Mouse (Mus musculus) heart, embryonic 16.5 days (tissue): ENCODE results near the gene Ccdc17. TPM values are rescaled to one million over a fixed set of nuclear protein-coding genes. Genes with fewer than 3 reads are reported as not detected.

ENCODE experiments used
- ATAC-seq: fragments of 200-750 bp; cut with Nextera tagmentation; replicated peaks from 2 replicates; pipeline ENCODE4 v1.8.0; 2017; ENCODE audit warnings: moderate number of reproducible peaks; ENCODE audit not compliant: insufficient read depth, low FRiP score; ENCODE audit errors: extremely low read depth
- H3K27ac ChIP-seq: fragments of 300-500 bp; sonication (generic); 2 replicates; pipeline ENCODE4 v1.5.1; 2014; ENCODE audit warnings: mild to moderate bottlenecking, low read length, control low read depth, moderate library complexity
- H3K27me3 ChIP-seq: fragments of 300-500 bp; sonication (generic); 2 replicates; pipeline ENCODE4 v1.6.1; 2014; ENCODE audit warnings: low read length, mixed read lengths; ENCODE audit not compliant: control insufficient read depth, insufficient read depth
- H3K36me3 ChIP-seq: fragments of 300-500 bp; sonication (generic); 2 replicates; pipeline ENCODE4 v1.6.1; 2014; ENCODE audit not compliant: control insufficient read depth, insufficient read depth
- H3K4me1 ChIP-seq: fragments of 300-500 bp; sonication (generic); 2 replicates; pipeline ENCODE4 v1.6.1; 2014; ENCODE audit warnings: low read length, mixed read lengths; ENCODE audit not compliant: control insufficient read depth, insufficient read depth
- H3K4me2 ChIP-seq: fragments of 300-500 bp; sonication (generic); 2 replicates; pipeline ENCODE4 v1.6.1; 2014; ENCODE audit warnings: low read depth, mild to moderate bottlenecking, control low read depth, low read length
- H3K4me3 ChIP-seq: fragments of 300-500 bp; sonication (generic); 2 replicates; pipeline ENCODE4 v1.5.1; 2014; ENCODE audit warnings: mild to moderate bottlenecking, control low read depth, low read length
- H3K9ac ChIP-seq: fragments of 300-500 bp; sonication (generic); 2 replicates; pipeline ENCODE4 v1.6.1; 2014; ENCODE audit warnings: low read length, control low read depth
- H3K9me3 ChIP-seq: fragments of 300-500 bp; sonication (generic); replicated peaks from 2 replicates; pipeline ENCODE4 v1.6.1; 2016; ENCODE audit warnings: low read length; ENCODE audit not compliant: control insufficient read depth
- WGBS: fragments of 180-500 bp; shearing (Covaris S2); extraction: QIAGEN DNeasy Blood & Tissue Kit; methylation state at CpG from one replicate; pipeline ENCODE4 v1.1.7; 2014; 5-methylcytosine and 5-hydroxymethylcytosine counted together
- polyA plus RNA-seq: library from polyadenylated mRNA; unstranded; fragments of >200 nt; fragmentation: Nextera tagmentation; extraction: Ambion mirVana; gene quantifications from 2 replicates; pipeline ENCODE4 v1.2.1, GENCODE M21; 2015

Gene Ccdc17
- polyA plus RNA-seq: 5.2 and 6.1 TPM in 2 replicates

DNA sequence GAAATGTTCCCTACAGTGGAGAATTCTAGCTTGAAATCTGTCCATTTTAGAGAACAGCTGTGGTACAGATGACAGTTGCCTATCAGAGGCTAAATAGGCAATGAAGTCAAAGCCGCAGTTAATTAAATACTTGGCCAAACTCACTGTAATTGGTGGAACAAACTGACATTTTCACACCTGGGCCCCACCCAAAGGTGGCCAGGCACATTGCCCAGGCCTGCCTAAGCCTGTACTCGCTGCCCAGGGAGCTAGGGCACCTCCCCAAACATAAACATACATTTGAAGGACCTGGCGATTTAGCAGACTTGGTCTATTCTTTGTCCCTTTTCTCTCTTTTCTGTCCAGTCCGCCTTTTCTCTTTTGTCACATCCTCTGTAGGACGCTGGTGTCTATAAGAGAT, at the start of gene Ccdc17:
Ccdc17 (plus strand) TSS at position 276 of the 400 bp plus-strand sequence.
- Histone ChIP-seq H3K27me3 (no peaks in the 10 kb centered on the region), H3K4me2 (peak within 1 kb of the TSS; percentile 96)
- WGBS: 18% methylated on average over 5 of the region's 5 CpGs

DNA sequence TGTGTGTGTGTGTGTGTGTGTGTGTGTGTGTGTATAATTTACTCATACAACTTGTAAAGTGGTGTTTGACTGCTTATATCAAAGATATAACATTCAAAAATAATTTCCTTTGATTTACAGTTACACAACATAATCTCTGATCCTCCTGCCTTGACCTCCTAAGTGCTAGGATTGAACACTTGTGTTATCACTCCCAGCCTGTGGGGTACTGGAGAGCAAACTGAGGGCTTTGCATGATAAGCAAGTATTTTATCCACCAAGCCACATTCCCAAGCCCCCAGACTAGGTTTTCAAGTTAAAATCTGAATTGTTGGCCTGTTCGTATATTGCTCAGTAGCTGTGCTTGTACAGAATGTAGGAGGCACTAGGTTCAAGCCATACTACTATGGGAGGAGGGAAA, 46.0 kb upstream of the Ccdc17 start:
- ATAC-seq: no peak
- 59% methylated on average over 1 of the region's 1 CpGs for WGBS
- H3K9ac ChIP-seq: no peak overlapping the region
- H3K27me3 ChIP-seq: no peaks in the 10 kb centered on the region
- H3K4me1 ChIP-seq: no peaks in the 10 kb centered on the region
- H3K9me3 ChIP-seq: no peaks in the 10 kb centered on the region
- H3K4me2 ChIP-seq: no peak overlapping the region
- H3K36me3 ChIP-seq: peaks cover 8% of the 10 kb centered on the region
- no peak overlapping the region for H3K27ac ChIP-seq
- H3K4me3 ChIP-seq: no peak overlapping the region

More for the DNA sequence above, at the start of gene Ccdc17:
- H3K4me3 ChIP-seq: peak within 1 kb of the TSS; percentile 89
- peaks cover 14% of the 10 kb centered on the region for H3K4me1 ChIP-seq
- ATAC-seq: no peak
- H3K9me3 ChIP-seq: no peaks in the 10 kb centered on the region
- H3K9ac ChIP-seq: peak within 1 kb of the TSS; percentile 85
- H3K36me3 ChIP-seq: peaks cover 25% of the 10 kb centered on the region
- H3K27ac ChIP-seq: peak within 1 kb of the TSS; percentile 88

DNA sequence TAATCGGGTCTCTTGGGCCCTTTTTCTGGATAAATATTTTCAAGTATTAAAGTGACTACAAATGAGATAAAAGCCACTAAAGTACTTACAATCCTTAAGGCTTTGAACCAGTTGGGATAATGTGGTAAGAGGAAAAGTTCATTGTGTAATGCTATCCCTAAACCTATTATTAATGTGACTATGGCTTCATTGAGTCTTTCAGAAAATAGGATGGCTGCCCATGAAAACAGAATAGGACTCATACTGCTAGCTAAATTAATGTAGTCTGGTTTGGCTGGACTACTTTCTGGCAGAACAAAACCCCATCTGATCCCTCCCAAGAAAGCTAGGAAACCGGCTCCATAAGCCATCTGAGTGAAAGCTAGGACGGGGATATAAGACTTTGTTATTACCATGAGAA, 43.4 kb upstream of the Ccdc17 start:
- ATAC-seq: no peak
- Histone ChIP-seq H3K27ac (no peak overlapping the region), H3K9ac (no peak overlapping the region), H3K4me2 (no peak overlapping the region), H3K4me3 (no peak overlapping the region), H3K36me3 (peaks cover 8% of the 10 kb centered on the region), H3K9me3 (no peaks in the 10 kb centered on the region), H3K4me1 (no peaks in the 10 kb centered on the region), H3K27me3 (no peaks in the 10 kb centered on the region)
- 85% methylated on average over 3 of the region's 3 CpGs for WGBS

DNA sequence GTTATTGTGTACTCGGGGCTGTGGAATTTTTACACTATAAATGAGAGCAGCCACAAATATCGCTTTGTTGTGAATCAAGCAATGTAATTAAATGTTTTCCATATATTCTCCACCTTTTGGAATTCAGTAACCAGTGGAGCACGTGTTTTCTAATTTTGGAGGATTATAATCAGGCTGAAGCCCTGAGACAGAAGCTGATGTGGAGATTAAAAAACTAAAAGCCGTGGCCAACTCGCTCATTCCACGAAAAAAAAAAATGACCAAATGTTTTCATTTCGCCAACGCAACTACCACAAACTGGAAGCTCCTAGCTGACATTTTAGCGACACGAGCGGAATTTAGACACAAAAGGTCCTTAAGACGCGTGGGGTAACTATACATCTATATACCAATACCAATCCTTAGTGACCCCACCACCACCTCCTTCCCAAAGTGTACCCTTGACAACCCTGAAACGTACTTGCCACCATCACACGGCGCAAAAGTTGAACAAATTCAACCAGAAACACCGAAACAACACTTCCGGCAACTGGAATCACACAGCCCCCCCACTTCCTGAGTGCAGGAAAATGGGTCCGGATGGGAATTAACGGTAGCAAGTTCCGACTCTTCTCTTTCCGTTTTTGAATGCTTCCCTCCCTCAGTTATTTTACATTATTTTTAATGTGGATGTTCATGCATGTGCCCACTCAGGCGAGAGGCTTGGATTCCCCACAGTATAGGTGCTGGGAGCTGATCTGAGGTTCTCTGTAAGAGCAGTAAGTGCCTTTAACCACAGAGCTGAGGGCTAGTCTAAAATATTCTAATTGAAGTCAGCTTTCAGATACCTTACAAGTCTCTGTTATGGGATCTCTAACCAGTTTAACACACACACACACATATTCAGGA, 40.8 kb upstream of the Ccdc17 start, which contains the start of gene Tmem69:
Tmem69 (minus strand) TSS at position 524 of the 888 bp plus-strand sequence.
- ATAC-seq: no peak
- Histone ChIP-seq H3K9ac (peak within 1 kb of the TSS; percentile 92), H3K27ac (peak within 1 kb of the TSS; percentile 98), H3K4me3 (peak within 1 kb of the TSS; percentile 87), H3K4me1 (peaks cover 7% of the 10 kb centered on the region; the same call in 1 of the 2 replicates), H3K36me3 (peaks cover 8% of the 10 kb centered on the region), H3K4me2 (peak within 1 kb of the TSS; percentile 68), H3K27me3 (no peaks in the 10 kb centered on the region), H3K9me3 (no peaks in the 10 kb centered on the region)
- WGBS: 3% methylated on average over 23 of the region's 23 CpGs

DNA sequence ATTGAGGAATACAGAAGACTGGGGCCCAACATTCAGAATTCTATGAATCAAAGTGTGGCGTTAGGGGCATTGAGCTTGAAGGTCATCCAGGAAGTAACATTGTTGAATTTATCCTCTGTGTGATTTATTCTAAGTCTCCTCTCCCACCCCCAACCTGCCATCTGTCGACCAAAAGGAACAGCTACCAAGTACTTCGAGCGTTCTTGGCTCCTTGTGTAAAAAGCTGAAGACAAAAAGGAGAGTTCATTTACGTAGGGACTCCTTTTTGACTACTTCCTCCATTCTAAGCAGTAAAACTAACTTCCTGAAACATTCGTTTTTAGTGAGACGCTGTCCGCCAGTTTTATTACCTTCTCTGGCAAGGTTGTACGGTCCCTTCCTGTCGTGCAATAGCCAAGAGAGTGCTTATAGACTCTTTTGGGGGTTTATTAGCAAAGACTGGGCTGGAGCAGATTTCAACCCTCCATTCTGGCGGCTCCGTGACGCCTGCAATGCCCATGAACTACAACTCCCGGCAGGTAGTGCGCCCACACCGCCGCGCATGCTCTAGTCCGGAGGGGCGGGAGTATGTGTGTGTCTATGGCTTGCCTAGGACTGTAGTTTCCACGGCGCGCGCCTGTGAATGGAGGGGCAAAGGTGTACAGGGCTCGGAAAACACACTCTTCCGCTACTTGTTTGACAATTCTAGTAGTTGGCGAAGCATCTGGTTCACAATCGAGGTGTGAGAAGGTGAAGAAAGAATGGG, 39.7 kb upstream of the Ccdc17 start:
- no peaks in the 10 kb centered on the region for H3K27me3 ChIP-seq
- peak overlapping the region; percentile 68 for H3K4me2 ChIP-seq
- H3K27ac ChIP-seq: peak overlapping the region; percentile 98
- peak overlapping the region; percentile 87 for H3K4me3 ChIP-seq
- H3K9me3 ChIP-seq: no peaks in the 10 kb centered on the region
- ATAC-seq: peak; percentile 94
- H3K9ac ChIP-seq: peak overlapping the region; percentile 92
- WGBS: under 1% methylated on average over 28 of the region's 28 CpGs
- peaks cover 8% of the 10 kb centered on the region for H3K36me3 ChIP-seq
- H3K4me1 ChIP-seq: peaks cover 7% of the 10 kb centered on the region; the same call in 1 of the 2 replicates

DNA sequence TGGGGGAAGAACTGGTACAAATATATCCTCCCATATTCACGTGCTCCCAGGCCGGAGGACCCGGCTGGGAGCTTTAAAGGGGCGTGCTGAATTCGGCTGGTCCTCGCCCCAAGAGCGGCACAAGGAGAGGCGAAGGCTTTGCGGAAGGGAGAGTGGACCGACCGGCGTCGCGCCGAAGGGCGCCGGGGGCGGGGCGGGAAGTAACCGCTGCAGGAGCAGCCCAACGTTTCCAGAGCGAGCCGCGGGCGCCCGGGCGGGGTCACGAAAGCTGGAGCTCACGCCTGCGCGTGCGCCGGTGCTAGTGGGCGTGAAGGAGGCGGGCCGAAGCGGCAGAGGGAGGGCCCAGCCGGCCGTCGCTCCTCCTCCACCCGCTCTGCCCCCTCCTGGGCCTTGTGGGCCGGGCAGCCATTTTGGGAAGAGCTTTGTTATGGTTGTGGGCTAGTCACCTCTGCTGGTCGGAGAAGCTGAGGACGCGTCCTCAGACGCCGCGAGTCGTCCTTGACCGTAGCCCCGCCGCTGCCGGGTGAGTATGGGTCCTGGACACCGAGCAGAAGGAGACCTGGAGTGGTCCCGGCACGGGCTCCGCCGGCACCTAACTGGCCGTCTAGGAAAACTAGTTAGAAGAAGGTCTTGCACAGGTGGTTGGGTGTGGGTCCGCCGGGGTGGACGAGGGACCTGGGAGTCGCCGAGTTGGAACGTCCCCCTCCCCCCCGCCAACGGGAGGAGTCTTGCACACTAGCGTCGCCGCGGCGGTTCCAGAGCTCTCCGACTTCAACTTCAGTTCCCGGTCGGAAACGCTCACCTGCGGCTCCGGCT, 38.9 kb upstream of the Ccdc17 start, which contains the start of gene Gpbp1l1:
Gpbp1l1 (plus strand) TSS at position 353 of the 816 bp plus-strand sequence.
- Histone ChIP-seq H3K9ac (peak within 1 kb of the TSS; percentile 94), H3K36me3 (peaks cover 6% of the 10 kb centered on the region), H3K4me3 (peak within 1 kb of the TSS; percentile 87), H3K4me2 (peak within 1 kb of the TSS; percentile 78), H3K9me3 (no peaks in the 10 kb centered on the region), H3K27ac (peak within 1 kb of the TSS; percentile 98), H3K4me1 (peaks cover 7% of the 10 kb centered on the region; the same call in 1 of the 2 replicates), H3K27me3 (no peaks in the 10 kb centered on the region)
- WGBS: under 1% methylated on average over 77 of the region's 78 CpGs
- ATAC-seq: peak; percentile 97

DNA sequence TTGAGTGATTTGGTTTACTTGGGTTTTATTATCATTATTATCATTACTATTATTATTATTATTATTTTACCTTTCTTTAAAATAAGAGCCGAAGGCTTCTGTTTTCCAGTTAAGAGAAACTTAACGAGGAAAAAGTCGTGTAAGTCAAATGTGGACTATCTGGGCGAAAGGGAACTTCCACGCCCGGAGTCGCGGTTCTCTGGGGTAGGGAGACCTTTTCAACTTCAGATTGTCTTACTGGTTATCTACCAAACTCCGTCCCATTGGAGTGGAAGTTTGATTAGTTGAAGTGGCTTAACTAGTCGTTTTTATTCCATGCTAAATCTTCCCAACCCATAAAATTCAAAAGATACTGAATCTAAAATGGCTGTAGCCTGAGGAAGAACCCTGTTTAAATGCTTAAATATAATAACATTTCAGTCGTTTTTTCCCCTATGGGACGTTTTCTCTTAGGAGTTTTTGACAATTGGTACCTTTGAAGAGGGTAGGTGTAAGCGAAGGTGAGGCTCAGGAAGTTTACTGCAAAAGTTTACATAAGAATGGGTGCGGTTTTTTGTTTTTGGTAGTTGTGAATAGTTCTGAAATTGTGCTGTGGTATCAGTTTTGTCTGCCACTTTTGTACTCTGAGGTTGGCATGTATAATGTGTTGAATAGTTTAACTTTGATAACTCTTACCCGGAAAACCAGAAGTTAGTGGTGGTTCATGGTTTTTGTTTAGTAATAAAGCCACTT, 38.1 kb upstream of the Ccdc17 start:
- peaks cover 7% of the 10 kb centered on the region; the same call in 1 of the 2 replicates for H3K4me1 ChIP-seq
- H3K4me3 ChIP-seq: peak overlapping the region; percentile 87
- no peaks in the 10 kb centered on the region for H3K9me3 ChIP-seq
- H3K27ac ChIP-seq: peak overlapping the region; percentile 95
- H3K4me2 ChIP-seq: peak overlapping the region; percentile 78
- H3K36me3 ChIP-seq: peaks cover 3% of the 10 kb centered on the region
- peak overlapping the region; percentile 94 for H3K9ac ChIP-seq
- ATAC-seq: no peak
- 2% methylated on average over 15 of the region's 15 CpGs for WGBS
- H3K27me3 ChIP-seq: no peaks in the 10 kb centered on the region

DNA sequence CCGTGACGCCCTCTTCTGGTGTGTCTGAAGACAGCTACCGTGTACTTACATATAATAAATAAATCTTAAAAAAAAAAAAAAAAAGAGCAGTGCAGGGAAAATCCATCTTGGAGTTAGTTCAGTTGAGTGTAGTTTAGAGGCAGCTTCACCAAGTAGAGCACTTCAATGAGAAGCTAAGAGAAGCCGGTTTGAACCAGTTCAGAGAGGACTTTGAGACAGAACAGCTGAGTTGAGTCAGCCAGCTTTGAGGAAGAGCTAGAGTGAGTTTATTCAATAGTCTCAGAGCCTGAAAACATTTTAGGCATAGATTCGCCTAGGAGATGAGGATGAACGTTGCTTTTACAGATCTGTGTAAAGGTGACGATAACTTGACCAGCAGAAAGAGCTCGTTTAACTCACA, 661 bp upstream of the Ccdc17 start:
- Histone ChIP-seq H3K4me2 (no peak overlapping the region), H3K27me3 (no peaks in the 10 kb centered on the region), H3K4me1 (peaks cover 14% of the 10 kb centered on the region), H3K36me3 (peaks cover 28% of the 10 kb centered on the region), H3K27ac (no peak overlapping the region), H3K4me3 (no peak overlapping the region), H3K9ac (no peak overlapping the region), H3K9me3 (no peaks in the 10 kb centered on the region)
- no peak for ATAC-seq
- 78% methylated on average over 8 of the region's 8 CpGs for WGBS
